Mouse (Mus musculus) hindbrain, embryonic 14.5 days (tissue): ENCODE measurements at regions not wholly inside any gene's neighbourhood (a gene's known extent, or its start where the extent isn't known, plus 50 kb on each side); places are given as distances from the start of the nearest gene placed in this dataset.

Source experiments
- ATAC-seq: fragments of 200-750 bp; cut with Nextera tagmentation; 2 replicates; pipeline ENCODE4 v1.8.0; 2017; ENCODE audit warnings: moderate number of reproducible peaks, mild to moderate bottlenecking, moderate TSS enrichment, moderate library complexity; ENCODE audit not compliant: low FRiP score
- DNase-seq: peaks from one replicate; pipeline ENCODE4 v3.0.0-alpha.2; 2015; ENCODE audit warnings: low spot score
- H3K27ac ChIP-seq: fragments of 300-500 bp; sonication (generic); 2 replicates; pipeline ENCODE4 v1.5.1; 2014; ENCODE audit warnings: mild to moderate bottlenecking, moderate library complexity
- H3K27me3 ChIP-seq: fragments of 300-500 bp; sonication (generic); 2 replicates; pipeline ENCODE4 v1.6.1; 2014; ENCODE audit warnings: mild to moderate bottlenecking, low read length, mixed read lengths; ENCODE audit not compliant: control insufficient read depth, insufficient read depth
- H3K36me3 ChIP-seq: fragments of 300-500 bp; sonication (generic); replicated peaks from 2 replicates; pipeline ENCODE4 v1.6.1; 2014; ENCODE audit not compliant: control insufficient read depth, insufficient read depth
- H3K4me1 ChIP-seq: fragments of 300-500 bp; sonication (generic); replicated peaks from 2 replicates; pipeline ENCODE4 v1.6.1; 2014; ENCODE audit warnings: antibody characterized with exemption, low read length, mixed read lengths; ENCODE audit not compliant: control insufficient read depth, insufficient read depth
- H3K4me2 ChIP-seq: fragments of 300-500 bp; sonication (generic); replicated peaks from 2 replicates; pipeline ENCODE4 v1.6.1; 2014; ENCODE audit warnings: mild to moderate bottlenecking, moderate library complexity
- H3K4me3 ChIP-seq: fragments of 300-500 bp; sonication (generic); replicated peaks from 2 replicates; pipeline ENCODE4 v1.5.1; 2014; ENCODE audit warnings: mild to moderate bottlenecking, low read length
- H3K9ac ChIP-seq: fragments of 300-500 bp; sonication (generic); 2 replicates; pipeline ENCODE4 v1.6.1; 2014
- H3K9me3 ChIP-seq: fragments of 300-500 bp; sonication (generic); 2 replicates; pipeline ENCODE4 v1.6.1; 2016; ENCODE audit warnings: low read length; ENCODE audit not compliant: control insufficient read depth
- WGBS: fragments of 180-500 bp; shearing (Covaris S2); extraction: QIAGEN DNeasy Blood & Tissue Kit; methylation state at CpG from one replicate; pipeline ENCODE4 v1.1.7; 2014; 5-methylcytosine and 5-hydroxymethylcytosine counted together

- 53% methylated on average over 1 of the region's 1 CpGs for WGBS
- ATAC-seq (no peak), DNase-seq (no peak)
- H3K4me3 ChIP-seq, result no peak overlapping the region
- H3K27me3 ChIP-seq, result no peaks in the 10 kb centered on the region
- H3K27ac ChIP-seq, result no peak overlapping the region
- no peaks in the 10 kb centered on the region for H3K9me3 ChIP-seq
- H3K4me2 ChIP-seq, result no peak overlapping the region
- no peak overlapping the region for H3K9ac ChIP-seq
- no peaks in the 10 kb centered on the region for H3K36me3 ChIP-seq
- no peaks in the 10 kb centered on the region for H3K4me1 ChIP-seq
These were observed 109.2 kb upstream of the Creb1 start for GRCm38 (mm10) chr1:64423256-64423655.

DNA sequence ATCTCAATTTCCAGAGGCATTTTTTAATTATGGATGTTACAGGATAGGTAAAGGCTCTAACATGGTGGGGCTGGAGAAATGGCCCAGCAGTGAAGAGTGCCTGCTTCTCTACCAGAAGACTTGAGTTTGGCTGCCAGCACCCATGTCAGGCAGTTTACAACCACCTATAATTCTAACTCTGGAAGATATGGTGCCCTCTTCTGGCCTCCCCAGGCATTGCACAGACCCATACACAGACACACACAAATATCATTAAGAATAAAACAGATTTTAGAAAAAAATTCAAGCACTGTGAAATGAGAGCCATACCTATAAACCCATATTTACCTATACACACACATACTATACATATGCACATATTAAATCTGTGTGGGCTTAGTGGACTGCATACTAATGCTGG, 113.9 kb upstream of the Creb1 start:
- Histone ChIP-seq H3K9ac (no peak overlapping the region), H3K27ac (no peak overlapping the region), H3K4me3 (no peak overlapping the region), H3K9me3 (no peaks in the 10 kb centered on the region), H3K4me2 (no peak overlapping the region), H3K36me3 (no peaks in the 10 kb centered on the region), H3K27me3 (no peaks in the 10 kb centered on the region), H3K4me1 (no peaks in the 10 kb centered on the region)
- no peak for DNase-seq
- ATAC-seq, result no peak

DNA sequence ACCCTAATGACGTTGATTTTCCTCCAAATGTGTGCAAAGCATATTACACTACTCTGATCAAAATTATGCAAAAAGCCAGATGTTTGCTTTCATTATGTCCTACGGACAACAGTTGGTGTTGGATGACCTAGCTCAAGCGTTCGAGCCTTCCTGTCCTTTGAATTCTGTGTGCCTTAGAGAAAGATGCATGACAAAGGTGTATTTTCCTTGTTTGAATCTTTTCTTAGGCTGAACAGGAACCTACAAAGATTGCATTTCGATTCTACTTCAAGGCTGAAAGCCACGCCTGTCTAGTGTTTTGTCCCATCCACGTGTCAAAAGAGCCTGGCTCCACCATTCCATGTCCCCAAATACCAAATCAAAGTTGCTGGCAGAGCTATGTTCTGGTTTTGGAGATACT, 116.5 kb upstream of the Creb1 start:
- 87% methylated on average over 7 of the region's 7 CpGs for WGBS
- Histone ChIP-seq H3K9ac (no peak overlapping the region), H3K27me3 (no peaks in the 10 kb centered on the region), H3K9me3 (no peaks in the 10 kb centered on the region), H3K27ac (no peak overlapping the region), H3K4me3 (no peak overlapping the region), H3K4me2 (no peak overlapping the region), H3K36me3 (no peaks in the 10 kb centered on the region), H3K4me1 (no peaks in the 10 kb centered on the region)
- ATAC-seq (no peak), DNase-seq (no peak)

GRCm38 (mm10) chr1:64413181-64413560, 119.3 kb upstream of the Creb1 start:
- Histone ChIP-seq H3K9me3 (no peaks in the 10 kb centered on the region), H3K27me3 (no peaks in the 10 kb centered on the region), H3K4me2 (no peak overlapping the region), H3K9ac (no peak overlapping the region), H3K4me1 (peaks cover 10% of the 10 kb centered on the region; the same call in 1 of the 2 replicates), H3K4me3 (no peak overlapping the region), H3K36me3 (no peaks in the 10 kb centered on the region), H3K27ac (no peak overlapping the region)
- DNase-seq (no peak), ATAC-seq (no peak)
- WGBS, result 84% methylated on average over 4 of the region's 4 CpGs

GRCm38 (mm10) chr1:64412481-64413180, 119.8 kb upstream of the Creb1 start:
- no peak overlapping the region for H3K9ac ChIP-seq
- peaks cover 10% of the 10 kb centered on the region; the same call in 1 of the 2 replicates for H3K4me1 ChIP-seq
- WGBS, result 73% methylated on average over 10 of the region's 10 CpGs
- no peaks in the 10 kb centered on the region for H3K9me3 ChIP-seq
- ATAC-seq, result no peak
- no peaks in the 10 kb centered on the region for H3K27me3 ChIP-seq
- H3K4me2 ChIP-seq, result no peak overlapping the region
- no peak for DNase-seq
- H3K36me3 ChIP-seq, result no peaks in the 10 kb centered on the region
- no peak overlapping the region for H3K4me3 ChIP-seq
- H3K27ac ChIP-seq, result no peak overlapping the region

DNA sequence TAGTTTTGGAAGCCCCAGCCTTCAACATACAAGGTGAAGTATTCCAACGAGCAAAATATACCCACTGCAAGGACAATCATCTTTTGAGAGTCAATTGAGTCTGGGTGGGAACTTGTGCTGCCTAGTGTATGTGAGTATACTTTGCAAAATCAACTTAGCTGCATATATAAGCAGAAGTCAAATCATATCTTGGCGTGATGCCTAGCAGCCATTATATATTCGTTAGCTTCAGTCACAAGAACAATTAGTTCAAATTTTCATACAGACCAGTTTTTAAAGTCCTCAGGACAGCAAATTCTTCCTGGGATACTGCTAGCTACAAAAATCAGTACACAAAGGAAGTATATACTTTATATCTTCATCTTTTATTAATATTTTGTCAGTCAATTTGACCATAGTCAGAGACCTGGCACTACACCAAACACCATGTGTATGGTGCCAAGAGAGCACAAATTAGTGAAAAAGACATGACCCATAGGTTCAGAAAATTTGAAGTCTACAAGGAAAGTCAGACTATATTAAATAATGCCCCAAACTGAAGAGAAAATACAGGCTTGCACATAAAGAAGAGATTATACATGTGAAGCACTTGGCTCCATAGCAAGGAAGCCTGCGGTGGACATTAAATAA, 120.5 kb upstream of the Creb1 start:
- Histone ChIP-seq H3K36me3 (no peaks in the 10 kb centered on the region), H3K4me2 (no peak overlapping the region), H3K27ac (no peak overlapping the region), H3K4me3 (no peak overlapping the region), H3K27me3 (no peaks in the 10 kb centered on the region), H3K4me1 (peaks cover 10% of the 10 kb centered on the region; the same call in 1 of the 2 replicates), H3K9me3 (no peaks in the 10 kb centered on the region), H3K9ac (no peak overlapping the region)
- no peak for DNase-seq
- ATAC-seq, result no peak
- WGBS, result 79% methylated on average over 4 of the region's 4 CpGs

GRCm38 (mm10) chr1:64408807-64409582, 123.5 kb upstream of the Creb1 start:
- DNase-seq, result peak; percentile 38
- Histone ChIP-seq H3K9me3 (no peaks in the 10 kb centered on the region), H3K27me3 (no peaks in the 10 kb centered on the region), H3K27ac (peak overlapping the region; percentile 16; the same call in 1 of the 2 replicates), H3K4me2 (no peak overlapping the region), H3K36me3 (no peaks in the 10 kb centered on the region), H3K9ac (no peak overlapping the region), H3K4me1 (peaks cover 10% of the 10 kb centered on the region; the same call in 1 of the 2 replicates), H3K4me3 (no peak overlapping the region)
- no peak for ATAC-seq
- WGBS, result 48% methylated on average over 4 of the region's 4 CpGs

DNA sequence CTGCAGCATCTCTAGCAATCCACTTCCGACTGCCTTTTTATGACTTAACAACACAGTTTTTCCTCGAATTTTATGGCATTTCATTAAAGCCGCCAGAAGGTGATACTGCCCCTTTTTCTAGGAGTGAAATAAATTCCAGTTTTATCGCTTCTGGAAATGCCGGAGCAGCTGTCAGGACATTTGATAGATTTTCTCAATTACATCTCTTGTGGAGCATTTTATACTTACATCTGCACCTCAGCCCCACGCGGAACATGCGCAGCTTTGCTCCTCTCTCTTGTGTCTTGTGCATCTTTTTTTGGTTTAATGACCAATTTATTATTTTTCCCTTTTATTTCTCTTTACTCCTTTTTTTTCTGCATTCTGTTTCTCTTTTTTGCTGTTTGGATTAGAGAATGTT, 140.9 kb upstream of the Creb1 start:
- Histone ChIP-seq H3K9me3 (no peaks in the 10 kb centered on the region), H3K4me2 (no peak overlapping the region), H3K27ac (no peak overlapping the region), H3K4me3 (no peak overlapping the region), H3K27me3 (no peaks in the 10 kb centered on the region), H3K9ac (no peak overlapping the region), H3K36me3 (no peaks in the 10 kb centered on the region), H3K4me1 (no peaks in the 10 kb centered on the region)
- ATAC-seq (no peak), DNase-seq (no peak)
- 60% methylated on average over 8 of the region's 8 CpGs for WGBS

DNA sequence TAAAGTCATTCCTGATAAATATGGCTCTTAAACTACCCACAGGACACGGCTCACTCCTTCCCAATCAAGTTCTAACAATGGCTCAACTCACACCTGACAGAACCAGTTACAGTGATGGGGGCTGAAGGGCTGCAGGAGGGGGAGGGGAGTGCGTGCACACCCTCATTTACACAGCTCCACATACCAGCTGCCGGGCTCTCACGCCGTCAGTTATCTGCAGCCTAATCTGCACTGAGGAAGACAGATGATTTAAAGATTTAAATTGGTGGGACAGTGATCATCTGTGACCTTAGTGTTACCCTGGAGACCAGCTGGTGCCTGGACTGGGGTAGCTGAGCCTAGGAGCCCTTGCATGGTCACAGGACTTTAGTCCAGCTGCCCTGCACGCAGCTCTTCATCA, 151.2 kb upstream of the Creb1 start:
- Histone ChIP-seq H3K9ac (0 out of 2 replicates have a peak overlapping the region, but pooled peaks have one; percentile 16), H3K27me3 (no peaks in the 10 kb centered on the region), H3K4me3 (no peak overlapping the region), H3K36me3 (no peaks in the 10 kb centered on the region), H3K4me2 (no peak overlapping the region), H3K4me1 (peaks cover 19% of the 10 kb centered on the region), H3K27ac (peak overlapping the region; percentile 43; the same call in 1 of the 2 replicates), H3K9me3 (no peaks in the 10 kb centered on the region)
- DNase-seq, result no peak
- 30% methylated on average over 6 of the region's 6 CpGs for WGBS
- peak; percentile 72; the same call in 1 of the 2 replicates for ATAC-seq
